Mouse (Mus musculus): ENCODE data around the gene Wdr25. TPM values are rescaled to one million over a fixed set of nuclear protein-coding genes. Genes with fewer than 3 reads are reported as not detected.

Wdr25 gene
- polyA plus RNA-seq, 1 experiment: 4.6 TPM

GRCm38 (mm10) chr12:109038179-109038819 lies 144.9 kb downstream of the Wdr25 start:
- H3K27ac ChIP-seq (ENCODE audit: insufficient read depth, low read depth, low read length): no peak overlapping the region
- H3K4me1 ChIP-seq (ENCODE audit: control insufficient read depth, insufficient read depth, low read length): no peaks in the 10 kb centered on the region
- H3K4me3 ChIP-seq (ENCODE audit: insufficient read depth, low read length): no peak overlapping the region
- no peak for TF ChIP-seq CTCF (IDR thresholded peaks at IDR 0.05; ENCODE audit: low read depth, low read length)
- TF ChIP-seq POLR2A (IDR thresholded peaks at IDR 0.05; ENCODE audit: borderline replicate concordance, low read depth, low read length): no peak

- TF ChIP-seq CTCF (IDR thresholded peaks at IDR 0.05; ENCODE audit: low read depth, low read length) (no peak), POLR2A (IDR thresholded peaks at IDR 0.05; ENCODE audit: borderline replicate concordance, low read depth, low read length) (no peak)
- Histone ChIP-seq H3K27ac (ENCODE audit: insufficient read depth, low read depth, low read length) (no peak overlapping the region), H3K4me3 (ENCODE audit: insufficient read depth, low read length) (no peak overlapping the region), H3K4me1 (ENCODE audit: control insufficient read depth, insufficient read depth, low read length) (no peaks in the 10 kb centered on the region)
These were observed 145.9 kb downstream of the Wdr25 start for GRCm38 (mm10) chr12:109039311-109039710.

GRCm38 (mm10) chr12:109044497-109044896 lies 151.1 kb downstream of the Wdr25 start:
- no peaks in the 10 kb centered on the region for H3K4me1 ChIP-seq (ENCODE audit: control insufficient read depth, insufficient read depth, low read length)
- TF ChIP-seq POLR2A (IDR thresholded peaks at IDR 0.05; ENCODE audit: borderline replicate concordance, low read depth, low read length): no peak
- TF ChIP-seq CTCF (IDR thresholded peaks at IDR 0.05; ENCODE audit: low read depth, low read length): peak; percentile 36; the same call in 1 of the 2 replicates
- no peak overlapping the region for H3K4me3 ChIP-seq (ENCODE audit: insufficient read depth, low read length)
- H3K27ac ChIP-seq (ENCODE audit: insufficient read depth, low read depth, low read length): no peak overlapping the region

DNA sequence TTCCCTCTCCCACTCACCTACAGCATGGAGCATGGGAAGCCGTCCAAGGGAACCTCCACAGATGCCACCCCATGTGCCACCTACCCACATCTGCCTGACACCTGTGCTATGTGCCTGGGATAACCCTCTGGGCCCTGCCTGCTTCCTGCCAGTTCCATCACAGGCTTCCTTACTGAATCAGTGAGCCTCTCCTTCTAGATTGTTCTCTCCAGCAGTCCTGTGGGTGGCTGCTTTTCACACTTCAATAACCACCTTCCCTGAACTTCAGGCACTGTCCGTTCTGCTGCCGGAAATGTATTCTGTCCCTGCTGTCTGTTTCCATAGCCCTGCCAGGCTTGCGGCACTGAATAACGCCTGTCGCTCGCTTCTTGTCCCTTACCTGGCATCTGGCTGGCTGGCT lies 152.2 kb downstream of the Wdr25 start:
- Histone ChIP-seq H3K4me3 (ENCODE audit: insufficient read depth, low read length) (no peak overlapping the region), H3K4me1 (ENCODE audit: control insufficient read depth, insufficient read depth, low read length) (no peaks in the 10 kb centered on the region), H3K27ac (ENCODE audit: insufficient read depth, low read depth, low read length) (no peak overlapping the region)
- TF ChIP-seq POLR2A (IDR thresholded peaks at IDR 0.05; ENCODE audit: borderline replicate concordance, low read depth, low read length) (no peak), CTCF (IDR thresholded peaks at IDR 0.05; ENCODE audit: low read depth, low read length) (no peak)

- no peaks in the 10 kb centered on the region for H3K4me1 ChIP-seq (ENCODE audit: control insufficient read depth, insufficient read depth, low read length)
- TF ChIP-seq CTCF (IDR thresholded peaks at IDR 0.05; ENCODE audit: low read depth, low read length): no peak
- TF ChIP-seq POLR2A (IDR thresholded peaks at IDR 0.05; ENCODE audit: borderline replicate concordance, low read depth, low read length): no peak
- H3K4me3 ChIP-seq (ENCODE audit: insufficient read depth, low read length): no peak overlapping the region
These were observed 156.5 kb downstream of the Wdr25 start for GRCm38 (mm10) chr12:109049949-109050348.

GRCm38 (mm10) chr12:109053020-109053806 lies 159.8 kb downstream of the Wdr25 start:
- Histone ChIP-seq H3K4me1 (ENCODE audit: control insufficient read depth, insufficient read depth, low read length) (no peaks in the 10 kb centered on the region), H3K27ac (ENCODE audit: insufficient read depth, low read depth, low read length) (no peak overlapping the region), H3K4me3 (ENCODE audit: insufficient read depth, low read length) (no peak overlapping the region)
- no peak for TF ChIP-seq POLR2A (IDR thresholded peaks at IDR 0.05; ENCODE audit: borderline replicate concordance, low read depth, low read length)
- no peak for TF ChIP-seq CTCF (IDR thresholded peaks at IDR 0.05; ENCODE audit: low read depth, low read length)

More at GRCm38 (mm10) chr12:109049949-109050348, 156.5 kb downstream of the Wdr25 start:
- H3K27ac ChIP-seq (ENCODE audit: insufficient read depth, low read depth, low read length): no peak overlapping the region

- Histone ChIP-seq H3K27ac (ENCODE audit: insufficient read depth, low read depth, low read length) (no peak overlapping the region), H3K4me1 (ENCODE audit: control insufficient read depth, insufficient read depth, low read length) (no peaks in the 10 kb centered on the region), H3K4me3 (ENCODE audit: insufficient read depth, low read length) (no peak overlapping the region)
- TF ChIP-seq POLR2A (IDR thresholded peaks at IDR 0.05; ENCODE audit: borderline replicate concordance, low read depth, low read length): no peak
These were observed 164.3 kb downstream of the Wdr25 start for GRCm38 (mm10) chr12:109057736-109058135.

- H3K4me1 ChIP-seq (ENCODE audit: control insufficient read depth, insufficient read depth, low read length): no peaks in the 10 kb centered on the region
- TF ChIP-seq CTCF (IDR thresholded peaks at IDR 0.05; ENCODE audit: low read depth, low read length): no peak
- TF ChIP-seq POLR2A (IDR thresholded peaks at IDR 0.05; ENCODE audit: borderline replicate concordance, low read depth, low read length): no peak
- no peak overlapping the region for H3K4me3 ChIP-seq (ENCODE audit: insufficient read depth, low read length)
- no peak overlapping the region for H3K27ac ChIP-seq (ENCODE audit: insufficient read depth, low read depth, low read length)
These were observed 165.2 kb downstream of the Wdr25 start for GRCm38 (mm10) chr12:109058660-109059059.

DNA sequence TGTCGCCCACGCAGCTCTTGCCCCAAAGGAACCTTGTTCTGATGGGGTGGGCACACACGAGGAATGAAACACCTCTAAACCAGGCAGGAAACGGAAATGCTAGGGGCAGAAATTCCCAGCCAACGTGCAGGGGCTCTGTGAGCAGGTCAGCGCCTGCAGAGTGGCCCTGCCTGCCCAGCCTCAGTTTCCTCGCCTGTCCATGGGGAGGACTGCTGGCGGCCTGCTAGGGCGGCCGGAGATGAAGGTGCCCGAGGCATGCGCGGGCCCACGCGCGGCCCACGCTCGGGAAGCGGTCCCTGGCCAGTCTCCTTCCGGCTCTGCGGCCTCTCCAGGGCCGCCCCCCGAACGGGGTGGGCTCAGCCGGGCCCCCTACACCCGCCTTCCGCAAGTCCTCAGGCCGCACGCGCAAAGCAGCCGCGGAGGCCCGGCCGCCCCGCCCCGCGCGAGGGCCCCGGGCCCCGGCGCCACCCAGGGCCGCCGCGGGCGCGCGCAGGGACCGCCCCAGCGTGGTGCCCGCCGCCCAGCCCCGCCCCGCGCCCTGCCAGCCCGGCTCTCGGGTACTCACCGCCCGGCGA lies 174.2 kb downstream of the Wdr25 start:
- H3K27ac ChIP-seq (ENCODE audit: insufficient read depth, low read depth, low read length): no peak overlapping the region
- TF ChIP-seq CTCF (IDR thresholded peaks at IDR 0.05; ENCODE audit: low read depth, low read length) (no peak), POLR2A (IDR thresholded peaks at IDR 0.05; ENCODE audit: borderline replicate concordance, low read depth, low read length) (no peak)
- H3K4me3 ChIP-seq (ENCODE audit: insufficient read depth, low read length): peak overlapping the region; percentile 34
- H3K4me1 ChIP-seq (ENCODE audit: control insufficient read depth, insufficient read depth, low read length): no peaks in the 10 kb centered on the region

- H3K4me3 ChIP-seq (ENCODE audit: insufficient read depth, low read length): peak within 1 kb of the TSS; percentile 34
- no peak within 1 kb of the TSS for H3K27ac ChIP-seq (ENCODE audit: insufficient read depth, low read depth, low read length)
These were observed 174.8 kb downstream of the Wdr25 start, which contains the start of gene Begain for GRCm38 (mm10) chr12:109068167-109068653. TSS of gene Begain (minus strand) at chr12:109068217.

More at GRCm38 (mm10) chr12:109068167-109068653, 174.8 kb downstream of the Wdr25 start, which contains the start of gene Begain:
- TF ChIP-seq CTCF (IDR thresholded peaks at IDR 0.05; ENCODE audit: low read depth, low read length): no peak
- no peak for TF ChIP-seq POLR2A (IDR thresholded peaks at IDR 0.05; ENCODE audit: borderline replicate concordance, low read depth, low read length)
- H3K4me1 ChIP-seq (ENCODE audit: control insufficient read depth, insufficient read depth, low read length): no peaks in the 10 kb centered on the region

Data from bone marrow macrophage, adult 2 months (primary cell).